8 mouse cellular contexts compared by ENCODE assay signal in the genomic region with DNA sequence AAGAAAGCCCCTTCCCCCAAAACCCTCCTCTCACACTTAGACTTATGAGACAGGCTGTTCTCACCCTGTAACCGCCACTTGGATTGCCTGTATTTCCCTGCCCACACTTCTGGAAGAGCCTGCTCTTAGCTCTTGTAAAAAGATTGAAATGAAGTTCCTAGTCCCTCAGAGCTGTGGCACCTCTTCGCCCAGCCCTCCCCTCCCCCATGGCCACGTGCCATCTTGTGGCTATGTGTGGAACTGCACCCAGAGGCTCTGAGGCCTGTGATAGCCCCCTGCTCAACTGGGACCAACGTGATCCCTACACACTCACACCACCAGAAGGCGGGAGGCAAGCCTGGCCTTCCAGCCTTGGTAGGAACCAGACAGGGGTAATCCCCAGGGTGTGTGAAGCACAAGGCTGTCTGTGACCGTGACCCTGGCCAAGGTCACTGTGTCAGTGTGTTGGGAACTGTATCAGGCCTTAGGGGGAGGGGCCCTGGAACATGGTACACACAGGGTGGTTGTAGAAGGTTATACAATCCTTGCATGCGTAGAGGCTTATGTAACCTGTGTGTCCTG. TPM values are rescaled to one million over a fixed set of nuclear protein-coding genes. Genes with fewer than 3 reads are reported as not detected.
DNase-seq lines count a peak whose midpoint lies in the region; ATAC-seq lines count a peak whose summit lies in the region.

No protein-coding gene starts in this region.

- DNase-seq in CD4-positive helper T cell, adult 2 months (ENCODE audit: low read depth, low spot score): peak; percentile 82
- DNase-seq in embryo, embryonic 10 days (ENCODE audit: low spot score): peak; percentile 84
- peak; percentile 89 for DNase-seq in heart, embryonic 10.5 days (ENCODE audit: low spot score)
- DNase-seq in kidney, adult 8-10 months: peak; percentile 64 to 79
- peak; percentile 71 to 81 for DNase-seq in lung, adult 18-20 months
- DNase-seq in thymus, postnatal 10 days (ENCODE audit: low spot score in 2 of 2): peak; percentile 65 to 85

- H3K9me3 ChIP-seq in heart, embryonic 10.5 days: no peaks in the 10 kb centered on the region
- H3K9me3 ChIP-seq in neural tube, embryonic 12.5 days: no peaks in the 10 kb centered on the region

- H3K36me3 ChIP-seq in heart, embryonic 10.5 days: peaks cover 47% of the 10 kb centered on the region
- peaks cover 38% of the 10 kb centered on the region for H3K36me3 ChIP-seq in neural tube, embryonic 12.5 days

- peaks cover 71% of the 10 kb centered on the region for H3K4me1 ChIP-seq in heart, embryonic 10.5 days
- peaks cover 50% of the 10 kb centered on the region for H3K4me1 ChIP-seq in neural tube, embryonic 12.5 days

- peak; percentile 40 for ATAC-seq in activated CD4-positive, CD25-positive, alpha-beta regulatory T cell, adult 4 months
- ATAC-seq in neural tube, embryonic 12.5 days (ENCODE audit: low FRiP score, low read depth): no peak

- WGBS in heart, embryonic 10.5 days: 20% methylated on average over 7 of the region's 7 CpGs
- WGBS in neural tube, embryonic 12.5 days: 23% methylated on average over 7 of the region's 7 CpGs

- peak overlapping the region; percentile 90 for H3K27ac ChIP-seq in heart, embryonic 10.5 days
- H3K27ac ChIP-seq in neural tube, embryonic 12.5 days: no peak overlapping the region

- peak overlapping the region; percentile 12; the same call in 1 of the 2 replicates for H3K4me3 ChIP-seq in heart, embryonic 10.5 days
- no peak overlapping the region for H3K4me3 ChIP-seq in neural tube, embryonic 12.5 days

- H3K27me3 ChIP-seq in heart, embryonic 10.5 days (ENCODE audit: insufficient read depth, poor library complexity, severe bottlenecking): no peaks in the 10 kb centered on the region
- H3K27me3 ChIP-seq in neural tube, embryonic 12.5 days (replicated peaks): no peaks in the 10 kb centered on the region

- peak overlapping the region; percentile 0; the same call in 1 of the 2 replicates for H3K4me2 ChIP-seq in neural tube, embryonic 12.5 days (replicated peaks)

- no peak overlapping the region for H3K9ac ChIP-seq in neural tube, embryonic 12.5 days

RNA-seq across cellular contexts. Expression of a gene that starts 14.3 kb away (rescaled TPM):
- polyA plus RNA-seq in activated CD4-positive, CD25-positive, alpha-beta regulatory T cell, adult 4 months (2017; shearing (Covaris generic)): 1 to 10 TPM; 1.4 to 3.5 TPM
- 19.2 and 23.2 TPM in 2 replicates for polyA plus RNA-seq in heart, embryonic 10.5 days (2016; fragmentation: Nextera tagmentation; extraction: Ambion mirVana)
- 56.9 and 67.0 TPM in 2 replicates for polyA plus RNA-seq in neural tube, embryonic 12.5 days (2016; fragmentation: Nextera tagmentation; extraction: Ambion mirVana)

RNA-seq across cellular contexts. Expression of a gene that starts 20.4 kb away (rescaled TPM):
- 1 to 10 TPM; 2.9 to 5.4 TPM for polyA plus RNA-seq in activated CD4-positive, CD25-positive, alpha-beta regulatory T cell, adult 4 months (2017; shearing (Covaris generic))
- polyA plus RNA-seq in heart, embryonic 10.5 days (2016; fragmentation: Nextera tagmentation; extraction: Ambion mirVana): 3.6 and 5.9 TPM in 2 replicates
- polyA plus RNA-seq in neural tube, embryonic 12.5 days (2016; fragmentation: Nextera tagmentation; extraction: Ambion mirVana): 1.5 and 2.1 TPM in 2 replicates

RNA-seq across cellular contexts. Expression of a gene that starts 25.5 kb away (rescaled TPM):
- 10 to 100 TPM; 19.1 to 27.9 TPM for polyA plus RNA-seq in activated CD4-positive, CD25-positive, alpha-beta regulatory T cell, adult 4 months (2017; shearing (Covaris generic))
- polyA plus RNA-seq in heart, embryonic 10.5 days (2016; fragmentation: Nextera tagmentation; extraction: Ambion mirVana): 54.6 and 56.5 TPM in 2 replicates
- 78.7 and 80.0 TPM in 2 replicates for polyA plus RNA-seq in neural tube, embryonic 12.5 days (2016; fragmentation: Nextera tagmentation; extraction: Ambion mirVana)

RNA-seq across cellular contexts. Expression of a gene that starts 40.6 kb away (rescaled TPM):
- polyA plus RNA-seq in activated CD4-positive, CD25-positive, alpha-beta regulatory T cell, adult 4 months (2017; shearing (Covaris generic)): 10 to 100 TPM; 19.9 to 22.0 TPM
- 14.0 and 21.6 TPM in 2 replicates for polyA plus RNA-seq in heart, embryonic 10.5 days (2016; fragmentation: Nextera tagmentation; extraction: Ambion mirVana)
- 37.0 and 40.8 TPM in 2 replicates for polyA plus RNA-seq in neural tube, embryonic 12.5 days (2016; fragmentation: Nextera tagmentation; extraction: Ambion mirVana)

RNA-seq across cellular contexts. Expression of a gene that starts 50.0 kb away (rescaled TPM):
- 10 to 100 TPM; 10.6 to 11.2 TPM for polyA plus RNA-seq in activated CD4-positive, CD25-positive, alpha-beta regulatory T cell, adult 4 months (2017; shearing (Covaris generic))
- polyA plus RNA-seq in heart, embryonic 10.5 days (2016; fragmentation: Nextera tagmentation; extraction: Ambion mirVana): 29.5 and 37.2 TPM in 2 replicates
- polyA plus RNA-seq in neural tube, embryonic 12.5 days (2016; fragmentation: Nextera tagmentation; extraction: Ambion mirVana): 65.1 and 68.5 TPM in 2 replicates
